8 mouse cellular contexts compared by ENCODE assay signal in genomic region chr5:131538311-131538915, GRCm38 (mm10).
DNase-seq lines count a peak whose midpoint lies in the region; ATAC-seq and TF ChIP-seq lines count a peak whose summit lies in the region.

No protein-coding gene starts in this region.

- H3K4me2 ChIP-seq in forebrain, postnatal 0 days (ENCODE audit: low read depth): peak overlapping the region; percentile 80
- H3K4me2 ChIP-seq in lung, embryonic 14.5 days: peak overlapping the region; percentile 78

- intact Hi-C loops in heart, postnatal 25 days (cut with DNase I): loop anchor here (5.0 to 10.0 kb wide), 3 partner anchors 104 to 576 kb away; no protein-coding TSS in a partner anchor

- peak; percentile 47 for TF ChIP-seq CTCF in forebrain, postnatal 0 days (IDR thresholded peaks at IDR 0.05; ENCODE audit: low read depth)
- TF ChIP-seq CTCF in layer of hippocampus, adult 2 months (conservative IDR thresholded peaks at IDR 0.05): peak; percentile 54
- peak; percentile 49 for TF ChIP-seq CTCF in lung, embryonic 14.5 days (IDR thresholded peaks at IDR 0.05; ENCODE audit: low read depth)

- H3K9ac ChIP-seq in forebrain, postnatal 0 days: peak overlapping the region; percentile 91
- peak overlapping the region; percentile 90 for H3K9ac ChIP-seq in lung, embryonic 14.5 days

- peaks cover 4% of the 10 kb centered on the region; the same call in 1 of the 2 replicates for H3K4me1 ChIP-seq in forebrain, postnatal 0 days (ENCODE audit: insufficient read depth)
- peaks cover 3% of the 10 kb centered on the region; the same call in 1 of the 2 replicates for H3K4me1 ChIP-seq in lung, embryonic 14.5 days (ENCODE audit: insufficient read depth)

- DNase-seq in Muller cell, postnatal 12 days (ENCODE audit: inconsistent ontology term): peak; percentile 85
- peak; percentile 49 for DNase-seq in cerebellum, adult 8-10 months
- peak; percentile 83 for DNase-seq in forebrain, postnatal 0 days
- peak; percentile 55 for DNase-seq in heart, postnatal 25 days (ENCODE audit: low spot score)
- peak in 1 of 2 experiments; percentile 68 for DNase-seq in layer of hippocampus, adult 2 months (ENCODE audit: low spot score in 2 of 2)
- DNase-seq in lung, embryonic 14.5 days: peak; percentile 85
- peak; percentile 53 for DNase-seq in ovary, postnatal 14 days (ENCODE audit: low spot score)
- peak; percentile 87 for DNase-seq in yolk sac, embryonic 10.5 days (ENCODE audit: low spot score)

- peak; percentile 77 for ATAC-seq in forebrain, postnatal 0 days
- peak; percentile 85 for ATAC-seq in lung, embryonic 14.5 days (ENCODE audit: insufficient read depth)

- WGBS in forebrain, postnatal 0 days: 3% methylated on average over 55 of the region's 68 CpGs
- under 1% methylated on average over 54 of the region's 68 CpGs for WGBS in lung, embryonic 14.5 days

- no peaks in the 10 kb centered on the region for H3K36me3 ChIP-seq in forebrain, postnatal 0 days (ENCODE audit: insufficient read depth)
- H3K36me3 ChIP-seq in lung, embryonic 14.5 days (ENCODE audit: insufficient read depth): 0 out of 2 replicates have a peak, but pooled peaks cover under 1% of the 10 kb centered on the region

- H3K4me3 ChIP-seq in forebrain, postnatal 0 days (ENCODE audit: low read depth, low read length): peak overlapping the region; percentile 85
- H3K4me3 ChIP-seq in layer of hippocampus, adult 2 months: peak overlapping the region; percentile 66
- H3K4me3 ChIP-seq in lung, embryonic 14.5 days (ENCODE audit: low read depth, low read length): peak overlapping the region; percentile 75

- no peaks in the 10 kb centered on the region for H3K9me3 ChIP-seq in forebrain, postnatal 0 days (ENCODE audit: low read length)
- no peaks in the 10 kb centered on the region for H3K9me3 ChIP-seq in lung, embryonic 14.5 days (ENCODE audit: low read depth, low read length)

- no peaks in the 10 kb centered on the region for H3K27me3 ChIP-seq in forebrain, postnatal 0 days (ENCODE audit: insufficient read depth, low read length)
- no peaks in the 10 kb centered on the region for H3K27me3 ChIP-seq in lung, embryonic 14.5 days (ENCODE audit: insufficient read depth, low read length)

- peak overlapping the region; percentile 97 for H3K27ac ChIP-seq in forebrain, postnatal 0 days (ENCODE audit: low read depth, low read length)
- peak overlapping the region; percentile 94 for H3K27ac ChIP-seq in layer of hippocampus, adult 2 months
- peak overlapping the region; percentile 94 for H3K27ac ChIP-seq in lung, embryonic 14.5 days (ENCODE audit: low read depth)
